Mouse (Mus musculus) kidney, postnatal 4 days (tissue): ENCODE data around the gene Bag5.
"Not testable (repeated sequence)": the region's sequence is repeated elsewhere in the genome, so short reads cannot be mapped to it uniquely, and the experiment has no call there.

Experiments used
- DNase-seq, 2 experiments: peaks; one replicate each; pipeline ENCODE4 v3.0.0; 2021; ENCODE audit warnings: mixed read lengths in 2 of 2

Gene Bag5

DNA sequence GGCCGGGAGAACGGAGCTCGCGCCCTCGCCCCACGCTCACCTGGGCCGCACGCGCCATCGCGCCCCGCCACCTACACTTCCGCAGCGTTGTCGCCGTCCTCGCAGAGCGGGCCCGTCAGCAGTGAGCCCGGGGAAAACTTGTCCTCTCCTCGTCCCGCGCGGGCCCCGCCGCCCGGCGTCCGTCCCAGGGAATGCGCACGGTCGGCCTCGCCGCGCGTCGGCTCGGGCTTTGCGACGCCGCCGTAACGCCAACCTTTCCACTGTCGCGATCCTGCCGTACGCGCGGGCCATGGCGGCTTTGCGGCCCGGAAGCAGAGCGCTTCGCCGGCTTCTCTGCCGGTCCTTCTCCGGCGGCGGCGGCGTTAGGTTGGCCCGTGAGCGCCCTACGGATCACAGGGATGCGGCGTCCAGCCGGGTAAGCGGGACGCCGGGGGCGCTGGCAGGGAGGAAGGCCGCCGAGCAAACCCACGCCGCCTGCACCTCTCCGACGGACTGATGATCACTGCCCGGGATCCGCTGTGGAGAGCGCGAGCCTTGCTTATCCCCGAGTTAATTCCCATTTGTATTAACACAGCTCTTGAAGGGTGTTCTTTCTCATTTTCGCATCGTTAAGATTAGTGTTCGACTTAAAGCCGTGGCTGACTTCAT, at the start of gene Bag5, which contains the start of gene Apopt1:
TSS of gene Bag5 (minus strand) at position 254 of the 648 bp plus-strand sequence.
TSS of gene Apopt1 (plus strand) at position 258 of the 648 bp plus-strand sequence.
- DNase-seq: peak; percentile 92 to 96

- DNase-seq: no peak
These were observed 47.4 kb upstream of the Bag5 start for GRCm38 (mm10) chr12:111760306-111760908.

DNA sequence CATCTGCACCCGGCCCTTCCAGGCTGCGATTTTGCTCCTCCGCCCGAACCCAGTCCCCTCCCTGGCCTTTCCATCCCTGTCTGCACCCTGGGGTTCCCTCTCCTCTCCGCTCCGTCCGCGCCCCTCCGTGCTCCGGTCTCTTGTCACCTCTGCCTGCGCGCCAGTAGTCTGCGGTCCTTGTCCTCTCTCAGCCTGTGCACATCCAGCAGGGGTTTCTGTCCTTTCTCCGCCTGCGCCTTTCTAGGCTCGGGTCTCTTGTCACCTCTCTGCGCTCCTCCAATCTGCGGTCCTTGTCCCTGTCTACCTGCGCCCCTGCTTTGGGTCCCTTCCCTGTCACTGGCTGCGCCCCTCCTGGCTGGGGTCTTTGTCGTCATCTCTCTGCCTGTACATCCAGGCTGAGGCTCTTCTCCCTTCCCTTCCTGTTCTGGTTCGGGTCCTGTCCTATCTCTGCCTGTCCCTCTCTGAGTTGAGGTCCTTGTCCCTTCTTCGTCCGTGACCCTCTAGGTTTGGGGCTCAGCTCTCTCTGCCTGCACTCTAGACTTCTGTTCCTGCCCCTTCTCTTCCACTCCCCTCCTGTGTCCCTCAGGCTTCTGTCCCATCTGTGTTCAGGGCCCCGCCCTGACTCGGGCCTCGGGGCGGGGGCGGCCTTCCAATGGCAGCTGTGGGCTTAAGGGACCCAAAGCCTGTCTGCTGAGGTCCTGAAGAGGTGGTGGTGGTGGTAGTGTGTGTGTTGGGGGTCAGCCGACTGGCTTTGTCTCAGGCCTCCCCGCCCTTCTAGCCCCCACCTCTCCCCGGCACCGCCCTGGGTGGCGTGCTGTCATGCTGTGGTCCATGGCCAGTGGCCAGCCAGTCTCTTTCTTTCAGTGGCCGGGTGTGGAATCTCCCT, 46.4 kb upstream of the Bag5 start:
- peak; percentile 57 to 73 for DNase-seq

DNA sequence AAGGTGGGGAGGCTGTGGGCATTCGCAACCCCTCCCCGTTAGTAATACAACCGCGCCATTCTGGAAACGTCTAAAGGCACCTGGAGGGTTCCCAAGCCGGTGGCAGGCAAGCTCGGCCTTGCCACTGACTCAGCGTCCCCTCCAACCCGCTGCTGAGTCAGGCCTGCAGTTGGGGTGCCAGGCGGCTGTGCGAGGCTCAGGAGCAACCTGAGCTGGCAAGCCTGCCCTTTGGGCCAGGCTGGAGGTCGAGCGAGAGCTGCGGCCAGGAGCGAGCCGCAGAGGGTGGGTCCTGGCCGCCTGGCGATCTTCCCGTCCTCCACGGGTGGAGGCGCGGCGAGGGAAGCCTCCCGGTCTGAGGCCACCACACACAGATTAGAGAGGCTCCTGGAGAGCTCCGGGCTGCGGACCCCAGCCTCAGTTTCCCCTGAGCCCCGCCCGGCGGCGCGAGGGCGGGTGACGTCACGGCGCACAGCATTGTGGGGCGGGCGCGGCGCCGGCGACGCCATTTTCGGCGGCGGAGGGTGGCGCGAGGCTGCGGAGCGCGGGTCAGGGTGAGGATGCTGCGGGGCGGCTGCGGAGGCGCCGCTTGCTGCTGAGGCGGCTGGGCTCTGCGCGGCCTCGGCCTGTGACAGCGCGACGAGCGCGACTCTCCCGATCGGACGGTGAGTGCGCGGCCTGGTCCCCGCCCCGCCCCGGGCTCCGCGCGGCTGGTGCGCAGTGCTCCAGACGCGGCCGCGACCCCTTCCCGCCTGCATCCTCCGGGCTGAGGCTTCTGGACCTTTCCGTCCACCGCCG, 45.5 kb upstream of the Bag5 start, which contains the start of gene Klc1:
TSS of gene Klc1 (plus strand) at position 469 of the 795 bp plus-strand sequence.
- DNase-seq: peak; percentile 82 to 87

DNA sequence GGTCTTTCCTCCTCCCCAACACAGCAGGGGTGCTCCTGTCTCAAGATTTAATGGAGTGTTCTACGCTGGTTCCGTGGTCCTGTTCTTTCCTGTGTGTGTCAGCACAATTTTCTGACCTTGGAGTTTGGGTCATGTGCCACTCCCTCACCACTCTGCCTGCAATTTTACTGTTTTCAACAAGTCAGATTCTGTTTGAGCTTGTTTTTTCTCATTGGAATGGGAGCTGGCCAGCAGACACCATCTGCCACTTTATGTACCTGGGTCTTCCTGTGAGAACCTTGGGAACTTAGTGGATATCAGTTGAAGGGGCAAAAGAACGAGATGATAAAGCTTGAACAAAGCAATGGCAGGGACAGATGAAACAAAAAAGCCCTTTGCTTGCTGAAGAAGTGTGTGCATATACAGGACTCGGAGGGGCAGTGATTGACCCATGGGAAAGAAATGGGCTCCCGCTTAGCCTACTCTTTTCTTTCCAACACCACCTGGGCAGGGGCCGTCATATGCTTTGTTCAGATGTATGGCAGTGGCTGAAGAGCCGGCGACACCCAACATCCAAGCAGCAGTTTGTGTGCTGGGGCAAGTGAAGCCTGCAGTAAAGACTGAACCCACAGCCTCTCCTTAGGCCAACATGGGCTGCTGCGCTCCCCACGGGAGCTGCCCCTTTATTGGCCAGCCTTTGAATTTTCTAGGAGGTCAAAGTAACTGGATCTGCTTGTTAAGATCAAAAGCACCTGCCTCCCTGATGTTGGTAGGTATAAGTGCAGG, 44.7 kb upstream of the Bag5 start:
- no peak for DNase-seq

DNA sequence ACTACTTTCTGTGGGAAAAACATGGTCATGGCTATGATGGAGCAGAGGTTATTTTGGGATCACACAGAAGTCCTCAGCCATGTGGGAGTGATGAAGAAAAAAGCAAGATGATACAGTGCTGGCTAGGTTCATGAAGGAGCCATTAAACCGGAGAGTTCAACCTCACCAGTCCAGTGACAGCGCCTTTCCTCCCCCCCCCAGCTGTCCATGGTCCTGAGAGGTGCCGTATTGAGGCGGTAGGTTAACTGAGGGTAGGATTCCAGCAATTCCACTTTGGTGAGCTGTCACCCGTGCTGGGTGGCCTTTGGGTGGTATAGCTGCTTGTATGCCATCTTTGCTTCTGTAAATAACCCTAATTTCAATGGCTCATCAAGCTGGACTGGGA, 43.6 kb upstream of the Bag5 start:
- peak; percentile 49 to 56 for DNase-seq

- DNase-seq: no peak
These were observed 43.1 kb upstream of the Bag5 start for GRCm38 (mm10) chr12:111756082-111756697.

GRCm38 (mm10) chr12:111755231-111755630, 42.2 kb upstream of the Bag5 start:
- no peak for DNase-seq

- DNase-seq: no peak
These were observed 41.7 kb upstream of the Bag5 start for GRCm38 (mm10) chr12:111754710-111755109.

- no peak for DNase-seq
These were observed 40.3 kb upstream of the Bag5 start for GRCm38 (mm10) chr12:111753347-111753746.

GRCm38 (mm10) chr12:111752491-111752890, 39.4 kb upstream of the Bag5 start:
- DNase-seq: no peak

DNA sequence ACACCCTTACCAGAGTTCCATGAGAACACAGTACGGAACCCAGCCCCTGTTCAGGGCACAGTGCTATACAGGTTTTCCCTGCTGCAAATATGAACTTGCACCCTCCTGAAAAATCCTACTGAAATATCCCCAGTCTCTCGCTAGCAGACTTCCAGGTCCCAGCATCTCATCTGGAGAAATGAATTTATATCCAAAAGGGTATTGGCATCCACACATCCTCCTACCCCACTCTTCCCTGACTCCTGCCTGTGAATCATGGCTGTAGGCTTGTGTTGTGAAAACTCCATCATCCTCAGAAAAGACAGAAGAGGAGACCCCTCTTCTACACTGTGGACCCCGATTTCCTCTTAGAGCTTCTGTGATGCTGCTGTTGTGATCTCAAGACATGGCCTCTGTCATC, 37.7 kb upstream of the Bag5 start:
- DNase-seq: no peak

- no peak for DNase-seq
These were observed 34.4 kb upstream of the Bag5 start for GRCm38 (mm10) chr12:111747421-111747820.

DNA sequence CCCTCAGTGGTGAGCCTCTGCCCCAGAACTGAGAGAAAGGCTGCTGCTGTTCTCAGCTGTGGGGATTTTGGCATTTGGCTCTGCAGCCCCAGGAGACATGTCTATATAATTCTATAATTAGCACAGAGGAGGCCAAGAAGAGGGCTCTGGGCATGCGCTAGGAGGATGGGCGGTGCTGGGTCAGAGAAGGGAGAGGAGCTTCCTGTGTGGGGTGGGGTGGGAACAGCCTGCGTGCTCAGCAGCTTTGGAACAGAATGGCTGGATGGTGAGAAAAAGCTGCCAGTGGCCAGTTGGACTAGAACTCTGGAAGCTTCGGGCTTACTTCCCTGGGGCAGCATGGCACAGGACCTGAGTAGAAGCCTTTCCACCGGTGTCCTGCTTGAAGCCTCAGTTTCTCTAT, 33.0 kb upstream of the Bag5 start:
- DNase-seq: peak; percentile 84 to 89

GRCm38 (mm10) chr12:111745274-111745673, 32.2 kb upstream of the Bag5 start:
- no peak for DNase-seq

GRCm38 (mm10) chr12:111743981-111744423, 30.9 kb upstream of the Bag5 start:
- peak; percentile 27 to 43 for DNase-seq

GRCm38 (mm10) chr12:111743419-111743818, 30.4 kb upstream of the Bag5 start:
- peak; percentile 69 to 77 for DNase-seq

DNA sequence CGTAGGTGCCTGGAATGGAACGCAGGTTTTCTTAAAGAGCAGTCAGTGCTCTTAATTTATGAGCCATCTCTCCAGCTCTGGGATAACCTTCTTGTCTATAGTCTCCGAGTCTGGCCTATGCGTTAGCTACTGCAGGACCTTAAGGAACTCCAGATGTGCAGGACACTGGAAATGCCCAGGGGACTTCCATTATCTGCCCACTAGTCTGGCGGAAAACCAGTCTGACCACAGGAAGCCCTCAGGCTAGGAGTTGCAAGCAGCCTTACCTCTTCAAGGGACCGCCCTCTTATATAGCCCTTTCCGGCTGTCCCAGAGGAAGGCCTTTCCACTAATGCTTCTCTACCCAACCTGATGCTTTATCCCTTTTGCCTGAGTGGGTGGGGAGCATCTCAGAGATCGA, 28.3 kb upstream of the Bag5 start:
- DNase-seq: no peak

- peak; percentile 83 to 85 for DNase-seq
These were observed 25.7 kb upstream of the Bag5 start for GRCm38 (mm10) chr12:111738754-111739153.

DNA sequence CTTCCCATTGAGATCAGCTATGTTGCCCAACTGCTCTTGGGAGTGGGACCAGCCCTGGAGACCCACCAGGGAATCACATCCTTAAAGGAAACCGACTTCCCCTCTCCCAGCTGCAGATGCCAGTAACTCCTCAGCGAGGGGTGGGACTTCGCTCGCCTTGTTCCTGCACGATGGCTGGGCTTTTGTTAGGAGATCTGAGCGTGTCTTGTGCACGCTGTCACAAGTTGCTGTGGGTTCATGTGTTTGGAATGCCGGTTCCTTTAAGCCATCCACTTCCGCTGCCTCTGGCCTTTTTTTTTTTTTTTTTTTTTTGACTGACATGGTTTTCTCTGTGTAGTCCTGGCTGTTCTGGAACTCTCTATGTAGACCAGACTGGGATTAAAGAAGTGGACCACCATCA, 24.3 kb upstream of the Bag5 start:
- DNase-seq: no peak

DNA sequence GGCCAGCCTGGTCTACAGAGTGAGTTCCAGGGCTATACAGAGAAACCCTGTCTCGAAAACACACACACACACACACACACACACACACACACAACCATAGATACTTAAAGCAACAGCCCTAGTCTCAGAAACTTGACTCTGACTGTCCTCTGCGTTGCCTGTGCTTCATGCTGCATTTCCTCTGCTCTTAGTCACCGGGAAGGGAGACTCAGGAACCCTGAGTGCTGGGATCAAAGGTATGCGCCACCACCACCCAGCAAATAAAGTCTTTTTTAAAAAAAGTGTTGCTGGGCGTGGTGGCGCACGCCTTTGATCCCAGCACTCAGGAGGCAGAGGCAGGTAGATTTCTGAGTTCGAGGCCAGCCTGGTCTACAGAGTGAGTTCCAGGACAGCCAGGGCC, 23.6 kb upstream of the Bag5 start:
- DNase-seq: not testable (repeated sequence)
